Mouse (Mus musculus) neural tube, embryonic 15.5 days (tissue): ENCODE results near the gene Ntan1. TPM values are rescaled to one million over a fixed set of nuclear protein-coding genes. Genes with fewer than 3 reads are reported as not detected.

Source experiments
- ATAC-seq: fragments of 200-750 bp; cut with Nextera tagmentation; 2 replicates; pipeline ENCODE4 v1.8.0; 2017; ENCODE audit warnings: mild to moderate bottlenecking, moderate TSS enrichment, moderate library complexity; ENCODE audit not compliant: low FRiP score
- H3K27ac ChIP-seq: fragments of 300-500 bp; sonication (generic); replicated peaks from 2 replicates; pipeline ENCODE4 v1.5.1; 2015; ENCODE audit warnings: mild to moderate bottlenecking, inconsistent platforms
- H3K27me3 ChIP-seq: fragments of 300-500 bp; sonication (generic); replicated peaks from 2 replicates; pipeline ENCODE4 v1.6.1; 2015; ENCODE audit warnings: inconsistent platforms
- H3K36me3 ChIP-seq: fragments of 300-500 bp; sonication (generic); 2 replicates; pipeline ENCODE4 v1.6.1; 2015; ENCODE audit warnings: inconsistent platforms
- H3K4me1 ChIP-seq: fragments of 300-500 bp; sonication (generic); 2 replicates; pipeline ENCODE4 v1.6.1; 2015; ENCODE audit warnings: inconsistent platforms
- H3K4me2 ChIP-seq: fragments of 300-500 bp; sonication (generic); 2 replicates; pipeline ENCODE4 v1.6.1; 2015; ENCODE audit warnings: inconsistent platforms, mild to moderate bottlenecking, moderate library complexity
- H3K4me3 ChIP-seq: fragments of 300-500 bp; sonication (generic); replicated peaks from 2 replicates; pipeline ENCODE4 v1.5.1; 2015; ENCODE audit warnings: mild to moderate bottlenecking, inconsistent platforms
- H3K9ac ChIP-seq: fragments of 300-500 bp; sonication (generic); replicated peaks from 2 replicates; pipeline ENCODE4 v1.6.1; 2015; ENCODE audit warnings: mild to moderate bottlenecking, inconsistent platforms
- H3K9me3 ChIP-seq: fragments of 300-500 bp; sonication (generic); replicated peaks from 2 replicates; pipeline ENCODE4 v1.6.1; 2016; ENCODE audit warnings: inconsistent platforms
- WGBS: fragments of 180-500 bp; shearing (Covaris S2); methylation state at CpG from one replicate; pipeline ENCODE4 v1.1.7; 2015; ENCODE audit warnings: mixed read lengths; 5-methylcytosine and 5-hydroxymethylcytosine counted together
- microRNA-seq: library from miRNA; unstranded; fragments of <30 nt; microRNA quantifications from one replicate; pipeline ENCODE4, GENCODE M21; 2017
- polyA plus RNA-seq: library from polyadenylated mRNA; unstranded; fragments of >200 nt; fragmentation: Nextera tagmentation; extraction: Ambion mirVana; gene quantifications from 2 replicates; pipeline ENCODE4 v1.2.1, GENCODE M21; 2015

Ntan1 gene
- polyA plus RNA-seq, 1 experiment from 2014 or later = 223 TPM

DNA sequence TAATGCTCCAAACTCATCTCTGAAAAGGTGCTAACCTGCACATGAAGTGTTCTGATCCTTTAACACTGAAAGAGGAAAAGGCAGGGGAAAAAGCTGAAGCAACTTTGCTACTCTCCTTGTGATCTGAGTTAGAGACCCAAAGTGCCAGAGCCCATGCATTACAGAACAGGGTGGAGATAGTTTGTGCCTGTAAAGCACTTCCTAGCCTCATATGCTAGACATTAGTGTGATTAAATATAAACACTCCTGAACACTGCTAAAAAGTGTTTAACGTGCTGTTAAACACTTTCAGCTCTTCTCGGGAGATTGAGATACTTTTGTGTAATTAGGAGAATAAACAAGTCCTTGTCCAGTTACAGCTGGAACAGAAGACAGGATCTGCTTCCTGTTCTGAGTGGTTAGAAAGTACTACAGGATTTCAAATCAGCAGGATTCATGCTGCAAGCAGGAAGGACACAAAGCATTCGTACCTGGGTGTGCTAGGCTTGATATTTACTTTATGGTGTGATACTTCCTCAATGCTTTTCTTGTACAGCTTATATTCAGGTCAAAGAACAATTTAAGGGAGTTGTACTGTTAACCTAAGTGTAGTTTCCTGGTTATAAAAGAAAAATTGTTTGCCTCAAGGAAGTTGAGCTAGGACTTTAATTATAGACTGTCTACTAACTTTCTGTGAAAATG, 64.6 kb downstream of the Ntan1 start:
- ATAC-seq = no peak
- no peak overlapping the region for H3K4me2 ChIP-seq
- H3K36me3 ChIP-seq = peaks cover 8% of the 10 kb centered on the region; the same call in 1 of the 2 replicates
- no peaks in the 10 kb centered on the region for H3K4me1 ChIP-seq
- H3K27ac ChIP-seq = no peak overlapping the region
- no peak overlapping the region for H3K4me3 ChIP-seq
- H3K9ac ChIP-seq = no peak overlapping the region
- 70% methylated on average over 3 of the region's 3 CpGs for WGBS
- H3K27me3 ChIP-seq = no peaks in the 10 kb centered on the region
- H3K9me3 ChIP-seq = no peaks in the 10 kb centered on the region

Small RNA genes within 50 kb of the gene (microRNA-seq; reads per million reads assigned to microRNA genes)
- gene Gm27734 = not detected

Other genes starting within 250 kb of the Ntan1 start
- gene Parn, start 150.7 kb upstream of the Ntan1 start, polyA plus RNA-seq = 28.2 and 35.9 TPM in 2 replicates
- 51.4 and 58.1 TPM in 2 replicates for gene Bfar, start 147.0 kb upstream of the Ntan1 start, polyA plus RNA-seq
- gene 3110001I22Rik, start 146.9 kb upstream of the Ntan1 start, polyA plus RNA-seq = 6.0 and 6.3 TPM in 2 replicates
- gene Pla2g10, start 87.9 kb upstream of the Ntan1 start, polyA plus RNA-seq = 0.41 and 1.4 TPM in 2 replicates
- 82.7 and 86.5 TPM in 2 replicates for gene Rrn3, start 38.1 kb upstream of the Ntan1 start, polyA plus RNA-seq
- gene Pdxdc1, start 84.3 kb downstream of the Ntan1 start, polyA plus RNA-seq = 70.4 and 71.1 TPM in 2 replicates
- 40.3 and 46.7 TPM in 2 replicates for gene Mpv17l, start 84.3 kb downstream of the Ntan1 start, polyA plus RNA-seq
- gene 2900011O08Rik, start 167.8 kb downstream of the Ntan1 start, polyA plus RNA-seq = 161 and 186 TPM in 2 replicates
- 0.66 and 0.74 TPM in 2 replicates for gene Ifitm7, start 168.0 kb downstream of the Ntan1 start, polyA plus RNA-seq